Mouse (Mus musculus) frontal cortex, postnatal 10 days (tissue): ENCODE measurements around the gene Cd52.
"Not testable (repeated sequence)": the region's sequence is repeated elsewhere in the genome, so short reads cannot be mapped to it uniquely, and the experiment has no call there.

Experiments used
- DNase-seq, 2 experiments: peaks; one replicate each; pipeline ENCODE4 v3.0.0; 2022; ENCODE audit warnings: low spot score in 2 of 2, mixed read lengths in 1 of 2

Gene Cd52

GRCm38 (mm10) chr4:134094923-134095547, at the start of gene Cd52:
Gene Cd52, minus strand, starts transcription at chr4:134095082.
- DNase-seq = no peak

- DNase-seq = not testable (repeated sequence)
Observed at GRCm38 (mm10) chr4:134144297-134144696, 49.4 kb upstream of the Cd52 start.

- DNase-seq = no peak
Observed at GRCm38 (mm10) chr4:134138857-134139256, 44.0 kb upstream of the Cd52 start.

- DNase-seq = no peak
Observed at GRCm38 (mm10) chr4:134136280-134136926, 41.5 kb upstream of the Cd52 start.

DNA sequence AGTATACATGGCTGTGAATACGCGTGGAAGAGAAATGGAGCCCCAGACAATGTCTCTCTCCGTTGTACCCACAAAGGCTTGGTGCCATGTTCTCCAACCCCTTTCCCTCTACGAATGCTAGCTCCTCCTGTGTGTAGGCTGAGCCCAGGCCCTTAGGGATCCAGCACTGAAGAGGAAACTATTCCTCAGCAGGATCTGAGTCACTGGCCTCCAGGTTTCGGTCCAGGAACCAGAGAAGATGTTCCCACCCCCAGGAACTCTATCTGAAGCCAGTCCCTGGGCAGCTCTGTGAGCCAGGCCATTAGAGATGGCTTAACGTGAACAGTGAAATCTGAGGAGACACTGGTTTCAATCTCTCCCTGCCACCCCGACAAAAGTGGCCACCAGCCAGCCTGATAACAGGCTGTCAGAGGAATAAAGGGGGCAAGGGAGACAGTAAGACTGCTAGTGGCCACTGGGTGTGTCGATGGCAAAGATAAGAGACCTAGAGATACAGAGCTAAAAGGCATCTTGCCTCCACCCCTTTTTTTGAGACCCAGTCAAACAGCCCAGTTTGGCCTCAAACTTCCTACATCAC, 37.7 kb upstream of the Cd52 start:
- DNase-seq = no peak

DNA sequence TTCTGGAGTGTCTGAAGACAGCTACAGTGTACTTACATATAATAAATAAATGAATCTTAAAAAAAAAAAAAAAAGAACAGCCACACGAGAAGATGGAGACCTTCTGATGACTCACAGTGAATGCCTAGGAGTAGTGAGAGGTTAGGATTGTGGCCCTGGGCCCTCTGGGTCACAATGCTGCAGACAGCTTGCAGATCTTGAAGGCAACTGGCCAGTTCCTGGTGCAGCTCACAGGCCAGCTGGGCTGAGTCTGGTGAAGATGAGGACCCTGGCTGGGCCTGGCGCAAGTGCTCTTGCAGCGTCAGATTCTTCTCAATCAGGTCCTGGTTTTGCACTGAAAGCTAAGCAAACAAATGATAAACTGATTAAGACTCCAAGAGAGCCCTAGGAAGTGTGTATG, 37.2 kb upstream of the Cd52 start:
- DNase-seq = no peak

DNA sequence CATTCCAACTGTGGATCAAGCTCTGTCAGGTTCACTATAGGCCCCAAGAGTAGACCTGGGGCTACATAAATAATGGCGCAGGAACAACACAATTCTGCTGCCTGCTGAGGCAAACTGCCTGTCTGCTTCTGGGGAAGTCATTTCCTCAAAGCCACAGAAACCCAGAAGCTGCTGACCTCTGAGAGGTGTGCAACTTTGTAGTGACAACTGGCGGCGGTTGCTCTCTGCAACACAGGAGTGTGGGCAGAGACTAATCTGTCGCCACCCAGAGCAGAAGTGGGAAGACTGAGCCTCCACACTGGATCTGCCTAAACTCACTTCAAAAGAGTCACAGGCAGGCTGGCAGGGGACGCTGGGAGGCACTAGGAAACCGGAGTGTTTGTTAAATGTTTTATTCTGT, 34.6 kb upstream of the Cd52 start:
- DNase-seq = no peak

- DNase-seq = no peak
Observed at GRCm38 (mm10) chr4:134128983-134129362, 34.1 kb upstream of the Cd52 start.

DNA sequence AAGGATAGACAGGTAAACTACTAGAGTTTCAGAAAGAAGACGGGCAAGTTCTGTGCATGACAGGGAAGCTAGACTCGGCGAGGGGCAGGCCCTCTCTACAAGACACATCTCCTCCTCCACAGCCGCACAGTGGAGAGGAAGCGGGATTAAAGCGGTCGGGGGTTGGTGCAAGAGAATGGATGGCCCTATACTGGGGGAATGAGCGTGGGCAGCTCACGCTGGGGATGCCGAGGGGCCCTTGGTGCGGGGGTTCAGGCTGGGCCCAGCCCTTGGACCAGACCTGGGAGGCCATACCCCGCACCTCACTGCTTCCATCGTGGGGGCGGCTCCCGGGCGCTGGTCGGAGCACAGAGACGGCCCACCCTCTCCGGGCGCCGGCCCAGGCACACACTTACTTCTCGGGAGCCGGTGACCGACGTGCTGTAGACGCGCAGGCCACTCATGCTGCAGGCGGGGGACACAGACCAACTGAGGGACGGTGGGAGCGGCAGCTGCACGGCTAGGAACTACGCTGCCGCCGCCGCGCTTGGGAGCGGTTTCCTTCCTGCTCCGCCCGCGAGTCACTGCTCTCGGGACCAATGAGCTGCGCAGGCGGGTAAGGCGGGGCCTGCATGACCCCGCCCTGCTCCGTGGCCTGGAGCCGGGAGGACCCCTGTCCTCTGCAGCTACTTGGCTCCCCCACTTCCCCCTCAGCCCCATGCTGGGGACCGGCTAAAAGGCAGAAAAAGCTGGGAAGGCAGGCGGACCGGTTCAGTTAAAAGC, 33.5 kb upstream of the Cd52 start, which contains the start of gene Sh3bgrl3:
Gene Sh3bgrl3, minus strand, starts transcription at position 569 of the 762 bp plus-strand sequence.
- DNase-seq = peak; percentile 81 to 86

DNA sequence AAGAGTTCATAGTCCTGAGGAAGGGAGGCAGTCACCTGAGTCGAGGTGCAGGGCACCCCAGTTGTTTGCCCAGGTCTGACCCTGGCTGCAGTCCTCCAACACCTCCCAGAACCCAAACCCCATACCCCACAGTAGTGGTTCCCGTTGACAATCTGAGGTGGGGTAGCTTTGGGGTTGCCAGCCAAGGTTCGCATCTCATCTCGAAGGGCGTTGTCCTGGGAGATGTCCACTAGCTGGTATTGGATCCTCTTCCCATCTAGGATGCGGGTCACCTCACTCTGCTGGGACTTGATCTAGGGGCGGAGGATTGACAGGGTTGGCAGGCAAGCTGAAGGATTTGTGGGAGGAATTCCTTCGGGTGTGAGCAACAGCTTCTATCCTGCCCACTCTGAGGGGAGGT, 32.9 kb upstream of the Cd52 start:
- no peak for DNase-seq

DNA sequence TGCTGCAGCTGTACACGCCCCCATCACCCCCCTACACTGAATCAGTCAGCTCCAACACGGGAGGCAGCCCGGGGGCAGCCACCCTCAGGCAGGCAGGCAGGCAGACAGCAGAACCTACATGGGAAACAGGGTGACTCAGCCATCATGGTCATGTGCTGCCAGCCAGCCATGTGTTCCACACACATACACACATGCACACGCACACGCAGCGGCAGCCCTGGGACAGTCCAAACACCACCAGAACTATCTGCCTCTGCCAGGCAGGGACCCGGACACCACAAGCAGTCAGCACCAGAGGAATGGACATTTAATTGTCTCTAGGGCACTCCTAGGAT, 32.2 kb upstream of the Cd52 start:
- peak; percentile 27 to 59 for DNase-seq

DNA sequence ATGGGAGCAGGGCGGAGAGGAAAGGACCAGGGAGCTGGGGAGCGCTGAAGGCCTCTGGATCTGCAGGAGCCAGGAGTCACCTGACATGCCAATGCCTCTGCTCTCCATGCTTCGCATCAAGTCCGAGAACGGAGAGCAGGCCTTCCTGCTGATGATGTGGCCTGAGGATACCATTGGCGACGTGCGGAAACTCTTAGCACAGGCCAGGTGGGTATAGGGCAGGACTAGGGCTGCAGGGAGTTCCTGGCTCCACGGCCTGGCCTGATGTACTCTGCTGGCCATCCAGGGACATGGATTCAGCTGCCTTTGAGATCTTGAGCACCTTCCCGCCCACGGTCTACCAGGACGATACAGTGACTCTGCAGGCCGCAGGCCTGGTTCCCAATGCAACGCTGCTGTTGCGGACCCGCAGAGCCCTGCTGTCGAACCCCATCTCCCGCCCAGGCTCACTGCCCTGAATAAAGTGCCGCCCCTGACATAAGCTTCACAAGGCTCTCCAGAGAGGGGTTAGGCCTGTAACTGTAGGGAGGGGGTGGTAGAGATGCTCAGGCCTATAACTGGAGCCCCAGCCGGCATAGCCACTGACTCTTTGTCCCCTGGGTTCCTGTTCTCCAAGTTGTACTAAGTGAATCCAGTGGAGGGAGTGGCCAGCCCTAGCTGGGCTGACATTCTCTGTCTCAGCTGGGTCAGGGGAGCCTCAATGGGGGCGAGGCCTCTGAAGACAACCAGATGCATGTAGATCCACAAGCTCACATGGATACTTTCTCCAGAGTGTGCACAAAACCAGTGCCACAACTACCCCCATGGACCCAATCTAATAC, 31.6 kb upstream of the Cd52 start:
- no peak for DNase-seq

GRCm38 (mm10) chr4:134125383-134126060, 30.6 kb upstream of the Cd52 start:
- DNase-seq = no peak

GRCm38 (mm10) chr4:134123680-134124551, 29.0 kb upstream of the Cd52 start:
- peak; percentile 59 to 81 for DNase-seq

DNA sequence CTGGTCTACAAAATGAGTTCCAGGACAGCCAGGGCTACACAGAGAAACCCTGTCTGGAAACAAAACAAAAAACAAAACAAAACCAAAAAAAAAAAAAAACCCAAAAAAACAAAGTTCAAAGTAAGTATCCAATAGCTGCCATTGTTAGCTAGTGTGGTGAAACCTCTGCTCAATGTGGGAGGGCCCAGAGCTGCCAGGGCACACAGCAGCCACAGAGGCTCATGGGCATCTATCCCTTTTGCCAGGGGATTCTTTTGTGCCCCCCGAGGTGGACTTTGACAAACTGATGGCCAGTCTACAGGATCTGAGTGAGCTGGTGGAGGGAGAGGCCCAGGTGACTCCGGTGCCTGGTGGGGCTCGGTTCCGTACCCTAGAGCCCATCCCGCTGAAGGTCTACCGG, 28.3 kb upstream of the Cd52 start:
- no peak for DNase-seq

DNA sequence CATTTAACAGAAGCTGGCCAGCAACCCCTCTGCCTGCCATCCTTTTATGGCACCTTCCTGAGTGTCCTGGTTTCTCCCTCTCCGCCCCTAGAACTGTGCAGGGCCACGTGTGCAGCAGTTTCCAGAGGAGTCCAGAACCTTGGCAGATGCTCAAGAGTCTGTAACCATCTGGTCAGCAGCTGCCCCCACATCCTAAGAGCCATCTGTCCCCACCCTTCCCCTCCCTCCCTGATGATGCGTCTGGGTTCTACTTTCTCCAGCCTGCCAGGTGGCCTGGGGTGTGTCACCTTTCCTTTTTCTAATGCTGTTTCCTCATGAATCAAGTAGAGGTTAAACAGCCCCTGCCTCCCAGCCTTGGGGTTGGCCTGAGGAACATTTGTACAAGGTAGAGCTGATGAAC, 27.4 kb upstream of the Cd52 start:
- no peak for DNase-seq

DNA sequence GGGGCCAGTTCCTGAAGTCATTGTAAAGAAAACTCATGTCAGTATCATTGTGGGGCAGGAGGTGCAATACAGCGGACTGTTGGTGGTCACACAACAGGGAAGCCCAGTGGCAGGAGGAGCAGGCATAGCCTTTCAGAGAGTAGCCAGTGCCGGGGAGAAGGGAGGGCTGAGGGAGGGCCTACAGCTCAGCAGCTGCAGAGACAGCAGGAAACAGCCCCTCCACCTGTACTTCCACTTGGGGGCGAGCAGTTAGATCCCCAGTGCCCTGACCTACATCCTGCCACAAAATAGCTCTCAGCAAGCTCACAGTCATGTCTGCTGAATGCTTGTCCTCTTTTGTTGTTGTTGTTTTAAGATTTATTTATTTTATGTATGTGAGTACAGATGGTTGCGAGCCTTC, 26.7 kb upstream of the Cd52 start:
- DNase-seq = no peak

DNA sequence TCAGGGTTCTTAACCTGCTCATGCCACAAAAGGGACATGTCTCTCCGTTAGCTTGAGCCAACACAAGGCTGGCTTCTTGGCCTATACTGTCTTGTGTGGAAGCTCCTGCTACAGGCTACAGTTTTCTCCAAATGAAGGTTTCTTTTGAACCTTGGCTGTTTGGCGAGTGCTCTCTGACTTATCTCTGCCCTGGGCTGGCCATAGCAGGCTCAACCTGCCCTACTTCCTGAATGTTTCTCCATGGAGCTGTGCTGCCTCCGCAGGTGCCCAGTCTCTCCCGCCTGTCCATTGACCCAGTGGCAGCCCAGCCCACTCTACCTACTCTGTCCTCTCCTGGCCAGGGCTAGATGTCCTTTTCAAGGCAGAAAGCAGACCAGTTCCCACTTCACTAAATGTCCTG, 26.0 kb upstream of the Cd52 start:
- no peak for DNase-seq

DNA sequence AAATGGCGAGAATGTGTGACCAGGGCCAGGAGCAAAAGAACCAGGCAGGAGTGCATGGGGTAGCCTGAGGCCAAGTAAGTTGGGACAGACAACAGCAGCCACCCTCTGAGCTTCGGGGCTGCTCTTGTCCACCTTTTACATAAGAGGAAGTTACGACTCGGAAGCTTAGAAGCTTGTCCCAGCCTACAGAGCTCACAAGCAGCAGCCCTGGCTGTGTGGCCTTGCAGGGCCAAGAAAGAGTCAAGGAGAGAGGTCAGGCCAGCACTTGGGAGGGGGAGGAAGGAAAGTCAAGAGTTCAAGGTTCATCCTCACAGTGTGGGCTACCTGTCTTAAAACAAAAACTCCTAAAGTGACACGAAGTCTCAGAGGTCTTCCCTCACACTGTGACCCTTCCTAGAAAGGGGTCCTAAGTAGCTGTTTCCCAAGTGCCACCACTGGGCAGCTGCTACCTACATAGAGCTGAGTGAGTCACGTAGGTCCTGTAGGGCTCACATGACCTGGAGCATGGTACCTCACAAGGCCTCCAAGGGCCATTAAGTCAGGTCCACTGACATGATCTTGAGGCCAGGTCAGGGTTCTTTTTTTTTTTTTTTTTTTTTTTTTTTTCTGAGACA, 25.4 kb upstream of the Cd52 start:
- DNase-seq = no peak

GRCm38 (mm10) chr4:134119644-134120043, 24.8 kb upstream of the Cd52 start:
- no peak for DNase-seq
